Mouse (Mus musculus): ENCODE measurements around the gene Plekhj1. TPM values are rescaled to one million over a fixed set of nuclear protein-coding genes. Genes with fewer than 3 reads are reported as not detected.

The Plekhj1 gene
- polyA plus RNA-seq, 1 experiment: 32.7 TPM

DNA sequence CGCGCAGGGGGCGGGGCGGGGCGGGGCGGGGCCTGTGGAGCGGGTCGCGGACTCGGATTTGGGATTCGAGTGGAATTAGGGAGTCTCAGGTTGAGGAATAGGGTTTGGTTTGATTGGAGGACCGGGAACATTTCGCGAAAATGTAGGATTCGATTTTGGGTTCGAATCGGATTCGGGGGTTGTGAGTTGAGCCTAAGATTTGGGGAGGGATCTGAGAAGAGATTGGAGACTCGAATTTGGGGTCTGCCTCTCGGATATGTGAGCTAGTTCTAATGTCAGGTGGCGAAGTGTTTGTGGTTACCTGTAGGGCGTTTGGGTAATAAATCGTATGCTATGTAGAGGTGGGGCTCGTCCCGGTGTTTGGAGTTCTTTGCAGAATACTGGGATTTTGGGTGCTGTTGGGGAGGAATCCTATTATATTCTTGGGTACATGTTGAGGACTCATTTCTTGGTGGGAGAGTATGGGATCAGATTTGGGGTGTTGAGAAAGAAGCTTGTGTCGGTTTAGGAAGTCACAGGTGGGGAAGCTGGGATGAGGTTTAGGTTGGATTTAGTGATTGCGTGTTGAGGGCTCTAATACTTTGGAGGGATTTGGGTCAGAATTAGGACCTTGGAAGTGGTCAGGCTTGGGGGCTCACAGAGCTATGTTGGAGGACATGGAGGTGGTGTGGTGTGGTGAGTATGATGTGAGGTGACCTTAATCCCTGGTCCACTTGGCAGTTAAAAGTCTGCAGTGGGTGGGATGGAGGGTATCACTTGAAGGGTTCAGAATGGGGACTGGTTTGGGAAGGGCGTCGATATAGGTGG lies 28.8 kb upstream of the Plekhj1 start:
- peaks cover 47% of the 10 kb centered on the region for H3K36me3 ChIP-seq (ENCODE audit: control insufficient read depth)
- H3K4me3 ChIP-seq (replicated peaks): peak overlapping the region; percentile 86
- H3K27me3 ChIP-seq (ENCODE audit: control insufficient read depth): peaks cover 1% of the 10 kb centered on the region
- H3K9me3 ChIP-seq (ENCODE audit: control insufficient read depth, low read length): no peaks in the 10 kb centered on the region
- no peak for TF ChIP-seq TAL1 (IDR thresholded peaks at IDR 0.05; ENCODE audit: low read length)
- TF ChIP-seq GATA1 (IDR thresholded peaks at IDR 0.05; ENCODE audit: low read length): no peak
- peaks cover 79% of the 10 kb centered on the region for H3K4me1 ChIP-seq (ENCODE audit: control insufficient read depth)

DNA sequence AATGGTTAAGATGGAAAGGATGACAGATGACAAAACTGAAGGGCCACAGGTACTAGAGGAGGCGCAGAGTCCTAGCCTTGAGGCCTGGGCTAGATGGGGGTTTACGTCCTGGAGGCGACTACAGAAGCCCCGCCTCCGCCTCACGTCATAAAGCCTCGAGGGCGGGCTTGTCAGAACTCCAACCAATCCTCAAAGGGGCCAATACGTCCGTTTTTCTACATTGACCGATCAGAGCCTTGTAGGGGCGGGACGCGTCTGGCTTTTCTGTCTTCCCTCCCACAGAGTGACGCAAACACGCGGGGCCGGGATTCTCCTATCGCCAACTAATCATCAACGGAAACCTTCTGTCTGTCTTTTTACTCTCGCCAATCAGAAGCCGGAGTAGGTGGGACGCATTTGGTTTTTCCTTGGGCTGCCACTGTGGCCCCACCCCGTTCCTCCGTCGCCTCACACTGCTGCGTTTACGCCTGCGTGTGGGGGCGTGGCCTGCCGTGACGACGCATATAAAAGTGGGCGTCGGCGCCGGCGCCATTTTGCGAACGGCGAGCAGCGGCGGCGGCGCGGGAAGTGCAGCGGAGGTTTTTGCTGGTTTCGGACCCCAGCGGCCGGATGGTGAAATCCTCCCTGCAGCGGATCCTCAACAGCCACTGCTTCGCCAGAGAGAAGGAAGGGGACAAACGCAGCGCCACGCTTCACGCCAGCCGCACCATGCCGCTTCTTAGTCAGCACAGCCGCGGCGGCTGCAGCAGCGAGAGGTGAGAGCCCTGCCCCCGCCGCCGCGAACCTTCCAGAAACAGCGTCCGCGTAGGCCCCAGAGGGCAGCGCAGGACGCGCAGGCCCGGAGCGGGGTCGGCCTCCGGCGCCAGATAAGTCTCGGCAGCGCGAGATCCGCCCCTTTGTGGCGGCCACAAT lies 28.0 kb upstream of the Plekhj1 start, which contains the start of gene Oaz1:
Gene Oaz1, plus strand, starts transcription at position 506 of the 912 bp plus-strand sequence.
- no peaks in the 10 kb centered on the region for H3K27me3 ChIP-seq (ENCODE audit: control insufficient read depth)
- peak within 1 kb of the TSS; percentile 86 for H3K4me3 ChIP-seq (replicated peaks)
- TF ChIP-seq GATA1 (IDR thresholded peaks at IDR 0.05; ENCODE audit: low read length) (no peak), TAL1 (IDR thresholded peaks at IDR 0.05; ENCODE audit: low read length) (no peak)
- no peaks in the 10 kb centered on the region for H3K9me3 ChIP-seq (ENCODE audit: control insufficient read depth, low read length)
- peaks cover 76% of the 10 kb centered on the region for H3K4me1 ChIP-seq (ENCODE audit: control insufficient read depth)
- peaks cover 43% of the 10 kb centered on the region for H3K36me3 ChIP-seq (ENCODE audit: control insufficient read depth)

DNA sequence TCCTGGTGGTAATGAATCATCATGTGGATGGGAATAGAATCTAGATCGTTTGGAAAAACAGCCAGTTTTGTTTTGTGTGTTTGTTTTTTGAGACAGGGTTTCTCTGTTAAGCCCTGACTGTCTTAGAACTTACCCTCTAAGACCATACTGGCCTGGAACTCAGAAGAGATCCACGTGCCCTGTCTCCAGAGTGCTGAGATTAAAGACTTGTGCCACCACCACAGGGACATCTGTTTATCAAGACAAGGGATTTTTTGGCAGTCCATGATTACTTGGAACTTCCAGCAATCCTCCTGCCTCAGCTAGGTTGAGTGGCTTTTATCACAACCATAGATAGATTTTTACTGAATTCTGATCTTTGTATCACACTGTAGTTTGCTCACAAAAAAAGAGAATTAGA lies 26.4 kb upstream of the Plekhj1 start:
- no peak overlapping the region for H3K4me3 ChIP-seq (replicated peaks)
- peaks cover 69% of the 10 kb centered on the region for H3K4me1 ChIP-seq (ENCODE audit: control insufficient read depth)
- TF ChIP-seq TAL1 (IDR thresholded peaks at IDR 0.05; ENCODE audit: low read length) (no peak), GATA1 (IDR thresholded peaks at IDR 0.05; ENCODE audit: low read length) (no peak)

DNA sequence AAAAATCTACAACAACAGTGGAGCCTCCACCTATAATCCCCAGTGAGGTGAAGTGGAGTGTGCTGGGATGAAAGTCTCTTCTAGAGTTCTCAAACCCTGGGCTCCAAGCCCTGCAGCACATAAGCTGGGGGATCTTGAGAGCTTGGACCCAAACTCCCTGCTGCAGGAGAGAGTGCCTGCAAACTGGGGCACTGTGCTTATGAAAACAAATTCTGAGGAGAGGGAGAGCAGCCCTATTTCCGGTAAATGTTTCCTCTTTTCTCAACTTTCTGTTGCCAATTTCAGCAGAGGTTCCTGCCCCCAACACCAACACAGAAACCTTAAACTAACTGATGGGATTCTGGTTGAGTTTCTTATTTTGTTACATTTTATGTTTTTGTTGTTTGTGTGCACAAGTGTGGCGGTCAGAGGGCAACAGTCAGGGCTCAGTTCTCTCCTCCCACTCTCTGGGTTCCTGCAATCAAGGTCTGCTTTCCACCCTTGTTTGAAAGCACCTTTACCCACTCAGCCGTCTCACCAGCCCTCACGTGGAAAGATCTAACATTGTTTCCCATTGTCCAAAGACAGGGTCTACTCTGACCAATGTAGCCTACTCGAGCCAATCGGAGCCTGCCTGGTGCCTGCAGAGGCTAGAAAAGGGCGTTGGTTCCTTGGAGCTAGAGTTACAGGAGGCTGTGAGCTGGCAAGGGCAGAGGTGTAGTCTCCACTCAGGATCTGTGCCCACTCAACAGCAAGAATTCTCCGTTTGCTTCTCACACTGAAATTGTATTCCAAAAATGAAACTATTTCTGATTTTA lies 25.6 kb upstream of the Plekhj1 start:
- H3K9me3 ChIP-seq (ENCODE audit: control insufficient read depth, low read length): no peaks in the 10 kb centered on the region
- H3K4me1 ChIP-seq (ENCODE audit: control insufficient read depth): peaks cover 69% of the 10 kb centered on the region
- TF ChIP-seq GATA1 (IDR thresholded peaks at IDR 0.05; ENCODE audit: low read length) (no peak), TAL1 (IDR thresholded peaks at IDR 0.05; ENCODE audit: low read length) (no peak)
- H3K36me3 ChIP-seq (ENCODE audit: control insufficient read depth): peaks cover 19% of the 10 kb centered on the region
- H3K27me3 ChIP-seq (ENCODE audit: control insufficient read depth): no peaks in the 10 kb centered on the region
- no peak overlapping the region for H3K4me3 ChIP-seq (replicated peaks)

More for the DNA sequence above, 26.4 kb upstream of the Plekhj1 start:
- Histone ChIP-seq H3K36me3 (ENCODE audit: control insufficient read depth) (peaks cover 27% of the 10 kb centered on the region), H3K27me3 (ENCODE audit: control insufficient read depth) (no peaks in the 10 kb centered on the region), H3K9me3 (ENCODE audit: control insufficient read depth, low read length) (no peaks in the 10 kb centered on the region)

DNA sequence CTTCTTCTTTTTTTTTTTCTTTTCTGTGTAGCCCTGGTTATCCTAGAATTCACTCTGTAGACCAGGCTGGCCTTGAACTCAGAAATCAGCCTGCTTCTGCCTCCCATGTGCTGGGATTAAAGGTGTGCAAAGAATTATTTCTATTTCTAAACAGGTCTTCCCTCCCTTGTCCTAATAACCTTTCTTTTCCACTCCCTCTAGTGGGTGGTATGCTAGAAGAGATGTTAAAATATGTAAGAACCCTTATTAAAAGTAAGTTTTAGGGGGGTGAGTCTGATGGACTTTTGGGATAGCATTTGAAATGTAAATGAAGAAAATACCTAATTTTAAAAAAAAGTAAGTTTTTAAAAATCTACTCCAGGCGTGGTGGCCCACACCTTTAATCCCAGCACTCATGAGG lies 24.9 kb upstream of the Plekhj1 start:
- Histone ChIP-seq H3K4me1 (ENCODE audit: control insufficient read depth) (peaks cover 72% of the 10 kb centered on the region), H3K9me3 (ENCODE audit: control insufficient read depth, low read length) (no peaks in the 10 kb centered on the region)
- TF ChIP-seq GATA1 (IDR thresholded peaks at IDR 0.05; ENCODE audit: low read length): no peak
- no peak for TF ChIP-seq TAL1 (IDR thresholded peaks at IDR 0.05; ENCODE audit: low read length)

DNA sequence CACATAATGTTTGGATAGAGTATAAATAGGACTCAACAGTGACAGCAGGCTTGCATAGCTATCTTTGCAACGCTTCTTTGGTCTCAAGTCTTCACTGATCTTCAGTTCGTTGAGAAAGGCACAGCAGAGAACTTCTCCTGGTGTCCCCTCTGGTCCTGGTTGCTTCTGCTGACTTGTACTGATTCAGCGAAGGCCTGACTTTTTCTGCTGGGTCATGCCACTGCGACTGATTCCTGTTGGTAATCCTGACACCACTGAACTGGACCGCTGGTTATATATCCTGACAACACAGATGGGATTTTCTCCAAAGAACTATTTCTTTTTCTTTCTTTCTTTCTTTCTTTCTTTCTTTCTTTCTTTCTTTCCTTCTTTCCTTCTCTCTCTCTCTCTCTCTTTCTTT lies 24.1 kb upstream of the Plekhj1 start:
- Histone ChIP-seq H3K27me3 (ENCODE audit: control insufficient read depth) (no peaks in the 10 kb centered on the region), H3K4me1 (ENCODE audit: control insufficient read depth) (peaks cover 68% of the 10 kb centered on the region), H3K36me3 (ENCODE audit: control insufficient read depth) (peaks cover 5% of the 10 kb centered on the region), H3K9me3 (ENCODE audit: control insufficient read depth, low read length) (no peaks in the 10 kb centered on the region), H3K4me3 (replicated peaks) (peak overlapping the region; percentile 1)
- no peak for TF ChIP-seq TAL1 (IDR thresholded peaks at IDR 0.05; ENCODE audit: low read length)
- TF ChIP-seq GATA1 (IDR thresholded peaks at IDR 0.05; ENCODE audit: low read length): no peak

More for the DNA sequence above, 24.9 kb upstream of the Plekhj1 start:
- Histone ChIP-seq H3K4me3 (replicated peaks) (no peak overlapping the region), H3K36me3 (ENCODE audit: control insufficient read depth) (peaks cover 13% of the 10 kb centered on the region), H3K27me3 (ENCODE audit: control insufficient read depth) (no peaks in the 10 kb centered on the region)

DNA sequence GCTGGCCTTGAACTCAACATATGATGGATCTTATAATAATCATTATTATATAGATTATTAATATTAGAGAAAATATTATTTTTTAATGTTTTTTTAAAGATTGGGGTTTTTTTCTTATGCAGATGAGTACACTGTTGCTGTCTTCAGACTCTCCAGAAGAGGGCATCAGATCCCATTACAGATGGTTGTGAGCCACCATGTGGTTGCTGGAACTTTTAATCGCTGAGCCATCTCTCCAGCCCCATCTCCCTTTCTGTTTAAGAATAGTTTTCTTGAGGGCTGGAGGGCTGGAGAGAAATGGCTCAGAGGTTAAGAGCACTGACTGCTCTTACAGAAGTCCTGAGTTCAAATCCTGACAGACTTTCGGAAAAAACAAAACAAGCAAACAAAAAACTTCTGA lies 23.6 kb upstream of the Plekhj1 start:
- H3K4me1 ChIP-seq (ENCODE audit: control insufficient read depth): peaks cover 68% of the 10 kb centered on the region
- H3K27me3 ChIP-seq (ENCODE audit: control insufficient read depth): no peaks in the 10 kb centered on the region
- no peaks in the 10 kb centered on the region for H3K9me3 ChIP-seq (ENCODE audit: control insufficient read depth, low read length)
- H3K4me3 ChIP-seq (replicated peaks): no peak overlapping the region
- H3K36me3 ChIP-seq (ENCODE audit: control insufficient read depth): no peaks in the 10 kb centered on the region; the same call in 1 of the 2 replicates
- TF ChIP-seq TAL1 (IDR thresholded peaks at IDR 0.05; ENCODE audit: low read length) (no peak), GATA1 (IDR thresholded peaks at IDR 0.05; ENCODE audit: low read length) (no peak)

DNA sequence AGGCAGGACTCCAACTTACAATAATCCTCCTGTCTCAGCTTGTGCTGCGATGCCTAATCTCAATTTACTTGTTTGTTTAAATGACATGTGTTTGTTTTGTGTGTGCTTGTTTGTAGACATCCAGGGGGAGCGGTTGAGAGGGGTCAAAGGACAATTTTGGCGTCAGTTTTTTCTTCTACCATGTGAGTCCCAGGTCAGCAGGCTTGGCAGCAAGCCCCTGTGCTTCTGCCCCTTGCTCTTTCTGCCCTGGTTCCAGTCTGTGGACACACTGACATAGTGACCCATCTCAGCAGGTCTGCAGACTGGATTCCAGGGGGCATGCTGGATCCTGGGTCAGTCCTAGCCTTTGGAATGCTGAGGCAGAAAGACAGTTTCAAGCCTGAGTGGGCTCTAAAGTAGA lies 21.0 kb upstream of the Plekhj1 start:
- peak overlapping the region; percentile 47 for H3K4me3 ChIP-seq (replicated peaks)
- H3K9me3 ChIP-seq (ENCODE audit: control insufficient read depth, low read length): no peaks in the 10 kb centered on the region
- no peaks in the 10 kb centered on the region; the same call in 1 of the 2 replicates for H3K36me3 ChIP-seq (ENCODE audit: control insufficient read depth)
- H3K27me3 ChIP-seq (ENCODE audit: control insufficient read depth): peaks cover 3% of the 10 kb centered on the region; the same call in 1 of the 2 replicates
- TF ChIP-seq GATA1 (IDR thresholded peaks at IDR 0.05; ENCODE audit: low read length): no peak
- TF ChIP-seq TAL1 (IDR thresholded peaks at IDR 0.05; ENCODE audit: low read length): no peak
- H3K4me1 ChIP-seq (ENCODE audit: control insufficient read depth): peaks cover 60% of the 10 kb centered on the region

Data from erythroblast, embryonic 14.5 days (primary cell).